Mouse (Mus musculus): ENCODE measurements around the gene Gnl1.
"Not testable (repeated sequence)": the region's sequence is repeated elsewhere in the genome, so short reads cannot be mapped to it uniquely, and the experiment has no call there.

Gnl1 gene

GRCm38 (mm10) chr17:35979401-35980362 lies at the start of gene Gnl1, which contains the start of gene Prr3:
TSS of gene Gnl1 (plus strand) at chr17:35979851.
TSS of gene Prr3 (minus strand) at chr17:35980236.
- DNase-seq (ENCODE audit: low read depth, low spot score) = peak; percentile 94
- Histone ChIP-seq H3K27me3 (ENCODE audit: control insufficient read depth, insufficient read depth, low read length, poor library complexity, severe bottlenecking) (no peaks in the 10 kb centered on the region), H3K36me3 (ENCODE audit: control insufficient read depth, insufficient read depth, low read length, poor library complexity, severe bottlenecking) (peaks cover 5% of the 10 kb centered on the region; the same call in 1 of the 2 replicates)

- Histone ChIP-seq H3K36me3 (ENCODE audit: control insufficient read depth, insufficient read depth, low read length, poor library complexity, severe bottlenecking) (peaks cover 28% of the 10 kb centered on the region), H3K27me3 (ENCODE audit: control insufficient read depth, insufficient read depth, low read length, poor library complexity, severe bottlenecking) (no peaks in the 10 kb centered on the region)
- no peak for DNase-seq (ENCODE audit: low read depth, low spot score)
Observed at GRCm38 (mm10) chr17:35930627-35931026, 49.0 kb upstream of the Gnl1 start.

- Histone ChIP-seq H3K36me3 (ENCODE audit: control insufficient read depth, insufficient read depth, low read length, poor library complexity, severe bottlenecking) (peaks cover 17% of the 10 kb centered on the region), H3K27me3 (ENCODE audit: control insufficient read depth, insufficient read depth, low read length, poor library complexity, severe bottlenecking) (no peaks in the 10 kb centered on the region)
- DNase-seq (ENCODE audit: low read depth, low spot score) = no peak
Observed at GRCm38 (mm10) chr17:35932608-35933007, 47.0 kb upstream of the Gnl1 start.

GRCm38 (mm10) chr17:35935763-35936162 lies 43.9 kb upstream of the Gnl1 start:
- DNase-seq (ENCODE audit: low read depth, low spot score); H3K36me3 ChIP-seq (ENCODE audit: control insufficient read depth, insufficient read depth, low read length, poor library complexity, severe bottlenecking); H3K27me3 ChIP-seq (ENCODE audit: control insufficient read depth, insufficient read depth, low read length, poor library complexity, severe bottlenecking): not testable (repeated sequence)

- DNase-seq (ENCODE audit: low read depth, low spot score) = peak; percentile 87
- Histone ChIP-seq H3K36me3 (ENCODE audit: control insufficient read depth, insufficient read depth, low read length, poor library complexity, severe bottlenecking) (no peaks in the 10 kb centered on the region), H3K27me3 (ENCODE audit: control insufficient read depth, insufficient read depth, low read length, poor library complexity, severe bottlenecking) (no peaks in the 10 kb centered on the region)
Observed at GRCm38 (mm10) chr17:35937700-35938348, 41.8 kb upstream of the Gnl1 start.

GRCm38 (mm10) chr17:35939108-35939507 lies 40.5 kb upstream of the Gnl1 start:
- Histone ChIP-seq H3K36me3 (ENCODE audit: control insufficient read depth, insufficient read depth, low read length, poor library complexity, severe bottlenecking) (no peaks in the 10 kb centered on the region), H3K27me3 (ENCODE audit: control insufficient read depth, insufficient read depth, low read length, poor library complexity, severe bottlenecking) (no peaks in the 10 kb centered on the region)
- no peak for DNase-seq (ENCODE audit: low read depth, low spot score)

- no peak for DNase-seq (ENCODE audit: low read depth, low spot score)
- H3K27me3 ChIP-seq (ENCODE audit: control insufficient read depth, insufficient read depth, low read length, poor library complexity, severe bottlenecking) = no peaks in the 10 kb centered on the region
Observed at GRCm38 (mm10) chr17:35939941-35940340, 39.7 kb upstream of the Gnl1 start.

GRCm38 (mm10) chr17:35950946-35951345 lies 28.7 kb upstream of the Gnl1 start:
- H3K36me3 ChIP-seq (ENCODE audit: control insufficient read depth, insufficient read depth, low read length, poor library complexity, severe bottlenecking); DNase-seq (ENCODE audit: low read depth, low spot score); H3K27me3 ChIP-seq (ENCODE audit: control insufficient read depth, insufficient read depth, low read length, poor library complexity, severe bottlenecking): not testable (repeated sequence)

More at GRCm38 (mm10) chr17:35939941-35940340, 39.7 kb upstream of the Gnl1 start:
- no peaks in the 10 kb centered on the region for H3K36me3 ChIP-seq (ENCODE audit: control insufficient read depth, insufficient read depth, low read length, poor library complexity, severe bottlenecking)

GRCm38 (mm10) chr17:35952559-35952958 lies 27.1 kb upstream of the Gnl1 start:
- H3K27me3 ChIP-seq (ENCODE audit: control insufficient read depth, insufficient read depth, low read length, poor library complexity, severe bottlenecking); H3K36me3 ChIP-seq (ENCODE audit: control insufficient read depth, insufficient read depth, low read length, poor library complexity, severe bottlenecking); DNase-seq (ENCODE audit: low read depth, low spot score): not testable (repeated sequence)

- Histone ChIP-seq H3K36me3 (ENCODE audit: control insufficient read depth, insufficient read depth, low read length, poor library complexity, severe bottlenecking) (peaks cover 7% of the 10 kb centered on the region), H3K27me3 (ENCODE audit: control insufficient read depth, insufficient read depth, low read length, poor library complexity, severe bottlenecking) (no peaks in the 10 kb centered on the region)
- DNase-seq (ENCODE audit: low read depth, low spot score) = no peak
Observed at GRCm38 (mm10) chr17:35954665-35955064, 25.0 kb upstream of the Gnl1 start.

- Histone ChIP-seq H3K36me3 (ENCODE audit: control insufficient read depth, insufficient read depth, low read length, poor library complexity, severe bottlenecking) (peaks cover 15% of the 10 kb centered on the region), H3K27me3 (ENCODE audit: control insufficient read depth, insufficient read depth, low read length, poor library complexity, severe bottlenecking) (no peaks in the 10 kb centered on the region)
- no peak for DNase-seq (ENCODE audit: low read depth, low spot score)
Observed at GRCm38 (mm10) chr17:35958533-35959223, 21.0 kb upstream of the Gnl1 start.

GRCm38 (mm10) chr17:35963279-35963678 lies 16.4 kb upstream of the Gnl1 start:
- DNase-seq (ENCODE audit: low read depth, low spot score) = no peak
- H3K27me3 ChIP-seq (ENCODE audit: control insufficient read depth, insufficient read depth, low read length, poor library complexity, severe bottlenecking) = no peaks in the 10 kb centered on the region

GRCm38 (mm10) chr17:35967621-35968020 lies 12.0 kb upstream of the Gnl1 start:
- DNase-seq (ENCODE audit: low read depth, low spot score) = no peak
- H3K36me3 ChIP-seq (ENCODE audit: control insufficient read depth, insufficient read depth, low read length, poor library complexity, severe bottlenecking) = peaks cover 4% of the 10 kb centered on the region; the same call in 1 of the 2 replicates
- H3K27me3 ChIP-seq (ENCODE audit: control insufficient read depth, insufficient read depth, low read length, poor library complexity, severe bottlenecking) = no peaks in the 10 kb centered on the region

More at GRCm38 (mm10) chr17:35963279-35963678, 16.4 kb upstream of the Gnl1 start:
- peaks cover 10% of the 10 kb centered on the region for H3K36me3 ChIP-seq (ENCODE audit: control insufficient read depth, insufficient read depth, low read length, poor library complexity, severe bottlenecking)
